Mouse (Mus musculus) intestine, embryonic 16.5 days (tissue): ENCODE results near the gene Tex19.2. TPM values are rescaled to one million over a fixed set of nuclear protein-coding genes. Genes with fewer than 3 reads are reported as not detected.

Source experiments
- ATAC-seq: fragments of 200-750 bp; cut with Nextera tagmentation; 2 replicates; pipeline ENCODE4 v1.8.0; 2017; ENCODE audit warnings: moderate TSS enrichment, moderate library complexity
- H3K27ac ChIP-seq: fragments of 300-500 bp; sonication (generic); 2 replicates; pipeline ENCODE4 v1.5.1; 2014; ENCODE audit warnings: mild to moderate bottlenecking, low read length
- H3K27me3 ChIP-seq: fragments of 300-500 bp; sonication (generic); replicated peaks from 2 replicates; pipeline ENCODE4 v1.6.1; 2014; ENCODE audit warnings: low read length, control low read depth, mixed read lengths; ENCODE audit not compliant: control insufficient read depth, insufficient read depth
- H3K36me3 ChIP-seq: fragments of 300-500 bp; sonication (generic); 2 replicates; pipeline ENCODE4 v1.6.1; 2014; ENCODE audit warnings: low read length, control low read depth; ENCODE audit not compliant: control insufficient read depth, insufficient read depth
- H3K4me1 ChIP-seq: fragments of 300-500 bp; sonication (generic); 2 replicates; pipeline ENCODE4 v1.6.1; 2014; ENCODE audit warnings: low read length, control low read depth, mixed read lengths; ENCODE audit not compliant: control insufficient read depth, insufficient read depth
- H3K4me2 ChIP-seq: fragments of 300-500 bp; sonication (generic); 2 replicates; pipeline ENCODE4 v1.6.1; 2014; ENCODE audit warnings: low read depth, low read length, control low read depth
- H3K4me3 ChIP-seq: fragments of 300-500 bp; sonication (generic); 2 replicates; pipeline ENCODE4 v1.5.1; 2014; ENCODE audit warnings: mild to moderate bottlenecking, low read length
- H3K9ac ChIP-seq: fragments of 300-500 bp; sonication (generic); 2 replicates; pipeline ENCODE4 v1.6.1; 2014; ENCODE audit warnings: low read depth, low read length
- H3K9me3 ChIP-seq: fragments of 300-500 bp; sonication (generic); 2 replicates; pipeline ENCODE4 v1.6.1; 2016; ENCODE audit warnings: low read length, control low read depth; ENCODE audit not compliant: control insufficient read depth
- WGBS: fragments of 180-500 bp; shearing (Covaris S2); extraction: QIAGEN DNeasy Blood & Tissue Kit; methylation state at CpG from one replicate; pipeline ENCODE4 v1.1.7; 2014; 5-methylcytosine and 5-hydroxymethylcytosine counted together
- polyA plus RNA-seq: library from polyadenylated mRNA; unstranded; fragments of >200 nt; fragmentation: Nextera tagmentation; extraction: Ambion mirVana; gene quantifications from 2 replicates; pipeline ENCODE4 v1.2.1, GENCODE M21; 2015

The Tex19.2 gene
- polyA plus RNA-seq, 1 experiment from 2014 or later = not detected

DNA sequence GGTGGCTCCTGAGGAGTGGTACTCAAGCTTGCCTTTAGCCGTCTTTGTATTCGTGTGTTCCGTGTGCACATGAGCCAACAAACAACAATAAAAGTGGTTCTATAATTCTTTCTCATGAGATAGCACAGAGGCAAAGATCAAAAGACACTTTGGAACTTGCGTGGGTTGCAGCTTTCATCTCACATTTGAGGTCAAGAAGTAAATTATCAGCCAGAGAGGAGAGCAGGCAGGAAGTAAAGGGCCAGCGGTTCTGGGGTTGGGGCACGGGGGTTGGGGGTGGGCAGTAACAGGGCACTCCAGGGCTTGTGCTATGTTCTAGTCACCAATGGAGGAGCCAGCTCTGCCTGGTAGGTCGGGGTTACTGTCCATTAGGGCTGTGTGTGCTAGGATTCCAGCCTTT is 17.8 kb downstream of the Tex19.2 start:
- H3K4me2 ChIP-seq = no peak overlapping the region
- peak overlapping the region; percentile 47; the same call in 1 of the 2 replicates for H3K27ac ChIP-seq
- H3K4me3 ChIP-seq = no peak overlapping the region

DNA sequence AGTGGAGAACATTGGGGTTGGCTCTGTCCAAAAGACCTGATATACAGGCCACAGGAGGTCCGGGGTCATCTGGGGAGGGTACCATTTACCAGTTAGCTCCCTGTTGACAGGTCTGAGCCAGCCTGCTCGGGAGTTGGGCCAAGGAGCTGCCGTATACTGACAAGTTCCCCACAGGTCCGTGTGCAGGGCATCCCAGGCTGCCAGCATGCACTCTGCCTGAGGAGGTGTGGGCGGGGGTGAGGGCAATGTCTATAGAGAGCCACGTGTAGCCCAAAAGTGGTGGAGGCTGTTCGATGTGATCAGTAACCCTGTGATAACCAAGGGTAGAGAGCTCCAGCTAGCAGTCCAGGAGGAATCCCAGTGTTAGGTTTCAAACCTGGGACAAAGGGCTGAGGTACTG is 18.7 kb downstream of the Tex19.2 start:
- ATAC-seq = 0 out of 2 replicates have a peak, but pooled peaks have one; percentile 32
- H3K36me3 ChIP-seq = no peaks in the 10 kb centered on the region
- peaks cover 2% of the 10 kb centered on the region for H3K4me1 ChIP-seq
- WGBS = 66% methylated on average over 7 of the region's 7 CpGs
- no peak overlapping the region for H3K4me3 ChIP-seq
- no peak overlapping the region for H3K4me2 ChIP-seq
- no peak overlapping the region for H3K9ac ChIP-seq
- no peaks in the 10 kb centered on the region for H3K9me3 ChIP-seq
- no peaks in the 10 kb centered on the region for H3K27me3 ChIP-seq
- no peak overlapping the region for H3K27ac ChIP-seq

More for the DNA sequence above, 17.8 kb downstream of the Tex19.2 start:
- H3K4me1 ChIP-seq = peaks cover 2% of the 10 kb centered on the region
- no peaks in the 10 kb centered on the region for H3K36me3 ChIP-seq
- ATAC-seq = peak; percentile 70
- H3K27me3 ChIP-seq = no peaks in the 10 kb centered on the region
- 42% methylated on average over 7 of the region's 7 CpGs for WGBS
- H3K9ac ChIP-seq = no peak overlapping the region
- no peaks in the 10 kb centered on the region for H3K9me3 ChIP-seq

DNA sequence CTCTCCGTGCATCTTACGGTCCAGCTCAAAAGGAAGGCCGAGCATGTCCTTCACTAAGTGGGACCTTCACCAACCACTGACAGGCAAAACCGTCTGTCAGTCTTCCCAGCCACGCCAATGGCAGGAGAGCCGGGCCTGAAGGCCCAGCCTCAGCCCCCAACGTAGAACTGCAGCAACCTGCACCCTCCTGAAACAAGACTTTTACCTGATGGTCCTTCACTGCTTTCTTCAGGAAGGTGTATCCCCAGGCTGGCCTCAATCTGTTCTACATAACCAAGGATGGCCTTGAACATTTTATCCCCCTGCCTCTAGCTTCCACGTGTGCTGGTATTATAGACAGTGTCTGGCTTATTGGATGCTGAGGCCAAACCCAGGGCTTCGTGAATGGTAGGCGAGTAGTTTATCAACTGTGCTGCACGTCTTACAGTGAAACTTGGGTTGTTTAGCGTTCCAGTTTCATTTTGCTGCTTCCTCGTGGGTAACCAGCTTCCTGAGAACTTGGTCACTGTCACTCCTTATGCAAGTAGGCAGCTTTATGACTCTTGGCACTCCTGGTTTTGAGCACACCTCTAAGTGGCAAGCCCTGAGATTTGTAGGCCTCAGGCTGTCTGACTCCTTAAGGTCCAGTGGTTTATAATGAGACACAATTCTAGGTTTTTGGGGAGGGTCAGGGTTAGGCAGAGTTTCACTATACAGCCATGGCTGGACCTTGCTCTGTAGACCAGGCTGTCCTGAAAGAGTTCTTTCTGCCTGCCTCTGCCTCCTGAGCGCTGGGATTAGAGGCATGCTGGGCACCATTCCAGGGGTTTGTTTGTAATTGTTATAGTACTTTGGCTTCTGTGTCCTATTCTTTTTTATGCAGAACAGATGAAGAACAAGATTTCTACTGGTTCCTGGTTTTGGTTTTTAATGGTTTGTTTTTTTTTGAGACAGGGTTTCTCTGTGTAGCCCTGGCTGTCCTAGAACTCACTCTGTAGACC is 25.6 kb downstream of the Tex19.2 start:
- ATAC-seq = 0 out of 2 replicates have a peak, but pooled peaks have one; percentile 7
- Histone ChIP-seq H3K27me3 (no peaks in the 10 kb centered on the region), H3K4me3 (no peak overlapping the region), H3K4me1 (peaks cover 8% of the 10 kb centered on the region; the same call in 1 of the 2 replicates), H3K9me3 (no peaks in the 10 kb centered on the region), H3K4me2 (no peak overlapping the region), H3K27ac (peak overlapping the region; percentile 45), H3K36me3 (no peaks in the 10 kb centered on the region), H3K9ac (no peak overlapping the region)
- WGBS = 82% methylated on average over 14 of the region's 14 CpGs

DNA sequence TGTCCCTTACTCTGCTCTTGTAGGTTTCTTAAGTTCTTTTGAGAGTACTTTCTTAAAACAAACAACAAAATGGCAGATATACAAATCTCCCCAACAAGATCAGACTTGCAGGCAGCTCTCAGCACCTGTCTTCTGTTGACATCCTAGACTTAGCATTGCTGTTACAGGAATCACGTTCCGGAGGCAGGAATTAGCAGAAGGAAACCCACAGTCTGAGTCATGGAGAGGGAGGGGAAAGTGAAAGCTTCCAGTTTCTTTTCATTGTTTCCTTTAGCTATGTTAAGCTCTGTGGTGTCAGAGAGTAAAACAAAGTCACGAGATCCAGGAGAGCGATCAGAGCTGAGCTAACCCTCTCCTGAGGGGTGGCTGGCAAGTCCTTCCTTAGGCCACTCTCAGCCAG is 27.5 kb downstream of the Tex19.2 start:
- H3K27me3 ChIP-seq = no peaks in the 10 kb centered on the region

DNA sequence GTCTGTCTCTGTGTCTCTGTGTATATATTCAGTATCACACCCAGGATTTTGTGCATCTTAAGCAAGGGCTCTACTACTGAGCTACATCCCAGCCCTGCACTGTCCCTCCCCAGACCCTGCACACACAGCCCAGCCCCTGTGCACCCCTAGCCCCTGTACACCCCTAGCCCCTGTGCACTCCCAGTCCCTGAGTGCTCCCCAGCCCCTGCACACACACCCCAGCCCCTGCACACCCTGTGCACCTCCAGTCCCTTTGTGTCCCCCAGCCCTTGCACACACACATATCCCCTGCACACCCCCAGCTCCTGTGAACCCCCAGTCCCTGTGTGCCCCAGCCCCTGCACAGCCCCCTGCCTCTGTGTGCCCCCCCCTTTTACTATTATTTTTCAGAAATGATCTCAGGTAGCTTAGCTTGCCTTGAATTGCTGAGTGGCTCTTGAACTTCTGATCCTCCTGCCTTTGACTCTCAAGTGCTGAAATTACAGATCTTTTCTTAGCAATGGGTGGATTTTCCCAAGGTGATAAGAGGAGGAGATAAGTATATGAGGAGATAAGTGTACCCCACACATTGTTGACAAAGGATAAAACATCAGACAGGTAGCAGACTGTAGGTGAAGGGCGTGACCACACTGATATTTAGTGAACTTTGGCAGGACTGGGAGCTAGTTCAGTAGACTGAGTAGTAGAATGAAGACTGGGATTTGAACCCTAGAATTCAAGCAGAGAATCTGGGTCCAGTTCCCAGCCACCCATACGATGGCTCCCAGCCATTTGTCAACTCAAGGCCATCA is 28.5 kb downstream of the Tex19.2 start:
- Histone ChIP-seq H3K4me3 (no peak overlapping the region), H3K9me3 (no peaks in the 10 kb centered on the region), H3K27me3 (no peaks in the 10 kb centered on the region), H3K27ac (peak overlapping the region; percentile 65), H3K9ac (peak overlapping the region; percentile 54; the same call in 1 of the 2 replicates), H3K4me2 (peak overlapping the region; percentile 22; the same call in 1 of the 2 replicates), H3K4me1 (peaks cover 11% of the 10 kb centered on the region; the same call in 1 of the 2 replicates), H3K36me3 (no peaks in the 10 kb centered on the region)
- ATAC-seq = peak; percentile 79
- 60% methylated on average over 2 of the region's 2 CpGs for WGBS

More for the DNA sequence above, 27.5 kb downstream of the Tex19.2 start:
- H3K4me3 ChIP-seq = no peak overlapping the region
- no peaks in the 10 kb centered on the region for H3K36me3 ChIP-seq
- ATAC-seq = no peak
- no peaks in the 10 kb centered on the region for H3K9me3 ChIP-seq
- no peak overlapping the region for H3K27ac ChIP-seq
- H3K4me2 ChIP-seq = no peak overlapping the region
- WGBS = 47% methylated on average over 4 of the region's 4 CpGs
- H3K4me1 ChIP-seq = peaks cover 11% of the 10 kb centered on the region; the same call in 1 of the 2 replicates
- H3K9ac ChIP-seq = no peak overlapping the region

DNA sequence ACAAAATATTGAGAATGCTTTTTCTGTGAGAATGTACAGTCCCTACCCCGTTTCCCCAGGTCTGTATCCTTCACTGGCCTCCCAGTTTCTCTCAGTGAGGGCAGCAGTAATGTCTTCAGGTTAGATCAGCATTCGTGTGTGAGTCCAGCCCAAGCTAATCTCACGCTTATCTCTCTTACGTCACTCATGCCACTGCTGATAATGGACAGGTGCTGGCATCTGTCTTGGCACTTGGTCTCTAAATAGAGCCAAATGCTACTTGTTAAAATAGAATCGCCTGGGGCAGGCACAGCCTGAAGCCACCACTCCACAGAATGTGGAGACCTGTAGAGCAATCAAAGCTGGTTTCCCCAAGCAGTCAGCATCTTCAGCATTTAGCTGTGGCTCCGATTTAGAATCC is 29.5 kb downstream of the Tex19.2 start:
- no peak overlapping the region for H3K9ac ChIP-seq
- H3K27me3 ChIP-seq = no peaks in the 10 kb centered on the region
- no peak overlapping the region for H3K4me3 ChIP-seq
- H3K9me3 ChIP-seq = no peaks in the 10 kb centered on the region
- H3K4me2 ChIP-seq = no peak overlapping the region
- H3K27ac ChIP-seq = no peak overlapping the region
- ATAC-seq = no peak
- peaks cover 11% of the 10 kb centered on the region; the same call in 1 of the 2 replicates for H3K4me1 ChIP-seq
- 59% methylated on average over 6 of the region's 6 CpGs for WGBS
- no peaks in the 10 kb centered on the region for H3K36me3 ChIP-seq

DNA sequence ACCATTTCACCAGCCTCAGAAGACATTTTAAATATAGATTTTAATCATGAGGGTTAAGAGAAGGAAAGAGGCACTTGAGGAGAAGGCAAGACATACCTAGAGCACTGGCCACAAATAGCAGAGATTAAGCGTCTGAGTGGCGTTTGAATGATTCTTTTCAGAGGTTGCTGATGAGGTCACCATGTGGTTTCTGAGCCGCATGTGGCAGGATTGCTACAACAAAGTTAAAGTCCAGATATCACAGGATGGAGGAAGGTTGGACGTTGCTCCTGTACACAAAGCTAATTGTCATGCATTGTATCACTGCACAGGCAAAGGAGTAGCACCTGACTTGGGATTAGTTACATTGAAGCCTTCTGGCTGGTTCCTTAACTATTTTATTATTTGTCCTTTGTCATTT is 32.2 kb downstream of the Tex19.2 start:
- ATAC-seq = peak; percentile 70
- no peaks in the 10 kb centered on the region for H3K27me3 ChIP-seq
- H3K27ac ChIP-seq = peak overlapping the region; percentile 90
- peaks cover 16% of the 10 kb centered on the region; the same call in 1 of the 2 replicates for H3K4me1 ChIP-seq
- H3K4me3 ChIP-seq = peak overlapping the region; percentile 23
- 55% methylated on average over 4 of the region's 4 CpGs for WGBS
- no peaks in the 10 kb centered on the region for H3K9me3 ChIP-seq
- H3K4me2 ChIP-seq = peak overlapping the region; percentile 27; the same call in 1 of the 2 replicates
- H3K36me3 ChIP-seq = no peaks in the 10 kb centered on the region
- peak overlapping the region; percentile 31 for H3K9ac ChIP-seq

DNA sequence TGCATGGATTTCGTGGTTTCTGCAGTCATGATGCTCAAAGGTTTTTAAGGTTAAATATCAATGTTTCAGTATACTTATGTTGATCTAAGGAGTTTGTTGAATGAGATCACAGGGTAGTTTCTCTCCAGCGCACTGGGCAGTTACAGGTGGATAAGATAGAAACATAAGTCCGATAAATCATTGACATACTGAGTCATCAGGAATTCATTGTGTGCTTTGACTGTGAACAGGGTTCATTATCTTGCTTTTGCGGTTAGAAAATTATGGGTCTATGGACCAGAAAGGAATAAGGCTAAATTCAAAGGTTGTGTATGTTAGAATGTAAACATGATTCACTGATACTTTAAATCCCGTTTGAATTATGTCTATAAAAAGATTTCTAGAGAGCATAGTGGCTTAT is 33.3 kb downstream of the Tex19.2 start:
- no peaks in the 10 kb centered on the region for H3K36me3 ChIP-seq
- peaks cover 16% of the 10 kb centered on the region; the same call in 1 of the 2 replicates for H3K4me1 ChIP-seq
- H3K9me3 ChIP-seq = no peaks in the 10 kb centered on the region
- H3K4me2 ChIP-seq = peak overlapping the region; percentile 27; the same call in 1 of the 2 replicates
- ATAC-seq = peak; percentile 68
- WGBS = 48% methylated on average over 5 of the region's 5 CpGs
- peak overlapping the region; percentile 31; the same call in 1 of the 2 replicates for H3K9ac ChIP-seq
- H3K27ac ChIP-seq = peak overlapping the region; percentile 90
- no peaks in the 10 kb centered on the region for H3K27me3 ChIP-seq
- no peak overlapping the region for H3K4me3 ChIP-seq
